Mouse (Mus musculus) liver, adult 2 months (tissue): ENCODE data around the gene Actr3.

ENCODE experiments used
- CTCF ChIP-seq: fragments of 200-500 bp; IDR thresholded peaks from 2 replicates; pipeline ENCODE4 v1.5.1; 2011; ENCODE audit warnings: low read depth, low read length, control low read depth
- POLR2A ChIP-seq: fragments of 200-500 bp; IDR thresholded peaks from 2 replicates; pipeline ENCODE4 v1.6.1; 2011; ENCODE audit warnings: low read length, control low read depth; ENCODE audit not compliant: insufficient read depth; ENCODE audit errors: extremely low read depth

GRCm38 (mm10) chr1:125463349-125463748 lies 27.8 kb upstream of the Actr3 start:
- no peak for TF ChIP-seq POLR2A
- no peak for TF ChIP-seq CTCF
